Mouse (Mus musculus): Measurements from ENCODE around the gene Phf24. TPM values are rescaled to one million over a fixed set of nuclear protein-coding genes. Genes with fewer than 3 reads are reported as not detected.
"Not testable (repeated sequence)": the region's sequence is repeated elsewhere in the genome, so short reads cannot be mapped to it uniquely, and the experiment has no call there.

Phf24 gene
- polyA plus RNA-seq, 1 experiment from 2014 or later = 0.12 TPM

- Histone ChIP-seq H3K27me3 (peaks cover 8% of the 10 kb centered on the region), H3K4me1 (replicated peaks) (no peaks in the 10 kb centered on the region), H3K4me2 (no peak overlapping the region), H3K36me3 (replicated peaks) (no peaks in the 10 kb centered on the region), H3K9me3 (replicated peaks) (no peaks in the 10 kb centered on the region), H3K9ac (no peak overlapping the region), H3K4me3 (replicated peaks) (no peak overlapping the region), H3K27ac (replicated peaks) (no peak overlapping the region)
- 44% methylated on average over 4 of the region's 4 CpGs for WGBS (ENCODE audit: insufficient replicate concordance)
- no peak for ATAC-seq (ENCODE audit: insufficient read depth)
These were observed 42.9 kb downstream of the Phf24 start for GRCm38 (mm10) chr4:42959382-42959781.

- Histone ChIP-seq H3K4me2 (no peak overlapping the region), H3K4me1 (replicated peaks) (peaks cover 7% of the 10 kb centered on the region), H3K4me3 (replicated peaks) (no peak overlapping the region), H3K36me3 (replicated peaks) (no peaks in the 10 kb centered on the region), H3K9me3 (replicated peaks) (no peaks in the 10 kb centered on the region), H3K9ac (no peak overlapping the region), H3K27me3 (peaks cover 17% of the 10 kb centered on the region), H3K27ac (replicated peaks) (no peak overlapping the region)
- ATAC-seq (ENCODE audit: insufficient read depth) = no peak
- WGBS (ENCODE audit: insufficient replicate concordance) = 15% methylated on average over 4 of the region's 4 CpGs
These were observed 45.1 kb downstream of the Phf24 start for GRCm38 (mm10) chr4:42961592-42961991.

- Histone ChIP-seq H3K36me3 (replicated peaks) (no peaks in the 10 kb centered on the region), H3K9ac (no peak overlapping the region), H3K4me3 (replicated peaks) (no peak overlapping the region), H3K27ac (replicated peaks) (no peak overlapping the region), H3K9me3 (replicated peaks) (no peaks in the 10 kb centered on the region), H3K27me3 (peaks cover 17% of the 10 kb centered on the region), H3K4me1 (replicated peaks) (peaks cover 7% of the 10 kb centered on the region), H3K4me2 (no peak overlapping the region)
- 84% methylated on average over 2 of the region's 2 CpGs for WGBS (ENCODE audit: insufficient replicate concordance)
- no peak for ATAC-seq (ENCODE audit: insufficient read depth)
These were observed 47.0 kb downstream of the Phf24 start for GRCm38 (mm10) chr4:42963480-42963879.

- Histone ChIP-seq H3K27me3 (peaks cover 17% of the 10 kb centered on the region), H3K4me3 (replicated peaks) (no peak overlapping the region; the same call in 1 of the 2 replicates), H3K27ac (replicated peaks) (no peak overlapping the region), H3K4me2 (peak overlapping the region; percentile 43), H3K4me1 (replicated peaks) (peaks cover 7% of the 10 kb centered on the region), H3K9me3 (replicated peaks) (no peaks in the 10 kb centered on the region), H3K36me3 (replicated peaks) (no peaks in the 10 kb centered on the region), H3K9ac (no peak overlapping the region)
- no peak for ATAC-seq (ENCODE audit: insufficient read depth)
- WGBS (ENCODE audit: insufficient replicate concordance) = 11% methylated on average over 12 of the region's 12 CpGs
These were observed 48.7 kb downstream of the Phf24 start for GRCm38 (mm10) chr4:42965039-42965719.

GRCm38 (mm10) chr4:42969304-42969703 is 52.8 kb downstream of the Phf24 start, which contains the start of gene 1700022I11Rik:
Gene 1700022I11Rik, plus strand, starts transcription at chr4:42969604.
- no peaks in the 10 kb centered on the region for H3K9me3 ChIP-seq (replicated peaks)
- H3K27me3 ChIP-seq = peaks cover 9% of the 10 kb centered on the region
- ATAC-seq (ENCODE audit: insufficient read depth) = no peak
- H3K9ac ChIP-seq = no peak within 1 kb of the TSS
- no peak within 1 kb of the TSS for H3K27ac ChIP-seq (replicated peaks)
- H3K4me2 ChIP-seq = no peak within 1 kb of the TSS
- no peaks in the 10 kb centered on the region for H3K36me3 ChIP-seq (replicated peaks)
- WGBS (ENCODE audit: insufficient replicate concordance) = 48% methylated on average over 4 of the region's 4 CpGs
- no peak within 1 kb of the TSS for H3K4me3 ChIP-seq (replicated peaks)
- H3K4me1 ChIP-seq (replicated peaks) = peaks cover 7% of the 10 kb centered on the region

GRCm38 (mm10) chr4:42972952-42973351 is 56.5 kb downstream of the Phf24 start:
- no peak overlapping the region for H3K9ac ChIP-seq
- H3K4me1 ChIP-seq (replicated peaks) = no peaks in the 10 kb centered on the region
- no peaks in the 10 kb centered on the region for H3K9me3 ChIP-seq (replicated peaks)
- no peak overlapping the region for H3K4me3 ChIP-seq (replicated peaks)
- no peak for ATAC-seq (ENCODE audit: insufficient read depth)
- WGBS (ENCODE audit: insufficient replicate concordance) = 63% methylated on average over 4 of the region's 4 CpGs
- H3K27me3 ChIP-seq = no peaks in the 10 kb centered on the region
- H3K4me2 ChIP-seq = no peak overlapping the region
- H3K36me3 ChIP-seq (replicated peaks) = no peaks in the 10 kb centered on the region
- no peak overlapping the region for H3K27ac ChIP-seq (replicated peaks)

- no peak overlapping the region for H3K4me2 ChIP-seq
- H3K4me3 ChIP-seq (replicated peaks) = no peak overlapping the region
- no peaks in the 10 kb centered on the region for H3K9me3 ChIP-seq (replicated peaks)
- H3K9ac ChIP-seq = no peak overlapping the region
- 65% methylated on average over 5 of the region's 5 CpGs for WGBS (ENCODE audit: insufficient replicate concordance)
- H3K27me3 ChIP-seq = no peaks in the 10 kb centered on the region
- H3K36me3 ChIP-seq (replicated peaks) = peaks cover 8% of the 10 kb centered on the region
- H3K4me1 ChIP-seq (replicated peaks) = no peaks in the 10 kb centered on the region
- no peak overlapping the region for H3K27ac ChIP-seq (replicated peaks)
- no peak for ATAC-seq (ENCODE audit: insufficient read depth)
These were observed 57.4 kb downstream of the Phf24 start for GRCm38 (mm10) chr4:42973868-42974267.

- Histone ChIP-seq H3K4me2 (no peak overlapping the region), H3K9me3 (replicated peaks) (no peaks in the 10 kb centered on the region), H3K4me3 (replicated peaks) (no peak overlapping the region), H3K4me1 (replicated peaks) (no peaks in the 10 kb centered on the region), H3K9ac (no peak overlapping the region), H3K36me3 (replicated peaks) (peaks cover 45% of the 10 kb centered on the region), H3K27ac (replicated peaks) (no peak overlapping the region), H3K27me3 (no peaks in the 10 kb centered on the region)
- ATAC-seq (ENCODE audit: insufficient read depth) = no peak
- WGBS (ENCODE audit: insufficient replicate concordance) = 71% methylated on average over 4 of the region's 4 CpGs
These were observed 61.6 kb downstream of the Phf24 start for GRCm38 (mm10) chr4:42978062-42978461.

- H3K9ac ChIP-seq; H3K27me3 ChIP-seq; H3K4me3 ChIP-seq (replicated peaks); H3K9me3 ChIP-seq (replicated peaks); H3K4me1 ChIP-seq (replicated peaks); H3K27ac ChIP-seq (replicated peaks); ATAC-seq (ENCODE audit: insufficient read depth); H3K4me2 ChIP-seq: not testable (repeated sequence)
- H3K36me3 ChIP-seq (replicated peaks) = peaks cover 69% of the 10 kb centered on the region
- 76% methylated on average over 8 of the region's 8 CpGs for WGBS (ENCODE audit: insufficient replicate concordance)
These were observed 64.0 kb downstream of the Phf24 start for GRCm38 (mm10) chr4:42980467-42980866.

- no peak overlapping the region for H3K4me2 ChIP-seq
- no peak for ATAC-seq (ENCODE audit: insufficient read depth)
These were observed 71.8 kb downstream of the Phf24 start for GRCm38 (mm10) chr4:42988296-42988695.

More at GRCm38 (mm10) chr4:42988296-42988695, 71.8 kb downstream of the Phf24 start:
- Histone ChIP-seq H3K9me3 (replicated peaks) (no peaks in the 10 kb centered on the region), H3K9ac (no peak overlapping the region), H3K4me3 (replicated peaks) (no peak overlapping the region), H3K27me3 (no peaks in the 10 kb centered on the region), H3K27ac (replicated peaks) (no peak overlapping the region), H3K36me3 (replicated peaks) (peaks cover 98% of the 10 kb centered on the region), H3K4me1 (replicated peaks) (no peaks in the 10 kb centered on the region)
- WGBS (ENCODE audit: insufficient replicate concordance) = 67% methylated on average over 1 of the region's 1 CpGs
